Mouse (Mus musculus) G1E (cell line): Measurements from ENCODE around the gene Ramp1.

Experiments
- CTCF ChIP-seq: IDR thresholded peaks from 2 replicates; pipeline ENCODE4 v1.5.1; 2012; ENCODE audit warnings: low read depth, low read length, inconsistent platforms, mixed read lengths
- GATA2 ChIP-seq: IDR thresholded peaks from 2 replicates; pipeline ENCODE4 v1.6.1; 2012; ENCODE audit warnings: low read depth, low read length, inconsistent platforms, borderline replicate concordance

DNA sequence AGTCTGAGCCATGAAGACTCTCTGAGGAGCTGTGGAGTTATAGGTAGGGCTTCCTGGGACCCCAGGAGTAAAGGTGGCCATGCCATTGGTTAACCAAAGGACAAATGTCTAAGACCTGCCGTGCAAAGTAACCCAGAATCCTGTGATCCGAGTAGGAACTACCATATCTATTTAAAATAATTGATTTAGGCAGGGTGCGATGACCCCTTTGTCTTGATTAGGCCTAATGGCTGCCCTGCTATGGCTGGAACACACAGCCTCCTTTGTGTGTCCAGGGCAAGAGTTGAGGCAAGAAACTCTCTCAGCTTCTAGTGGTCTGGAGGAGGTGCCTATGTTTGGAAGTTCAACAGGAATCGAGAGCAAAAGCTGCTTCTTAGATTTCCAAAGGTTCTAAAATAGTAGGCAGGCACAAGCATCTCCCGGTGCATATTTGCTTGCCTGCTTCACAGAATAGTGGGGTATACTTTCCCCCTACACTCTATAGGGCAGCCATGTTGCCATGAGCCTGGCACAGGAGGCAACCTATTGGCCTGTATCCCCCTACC is 24.7 kb downstream of the Ramp1 start:
- TF ChIP-seq CTCF (no peak), GATA2 (no peak)
